Mouse (Mus musculus) limb, embryonic 14.5 days (tissue): ENCODE measurements around the gene Il31ra. TPM values are rescaled to one million over a fixed set of nuclear protein-coding genes. Genes with fewer than 3 reads are reported as not detected.

ENCODE experiments used
- ATAC-seq: fragments of 200-750 bp; cut with Nextera tagmentation; 2 replicates; pipeline ENCODE4 v1.8.0; 2017; ENCODE audit warnings: low read depth, moderate number of reproducible peaks, moderate TSS enrichment; ENCODE audit not compliant: low FRiP score
- DNase-seq: peaks from one replicate; pipeline ENCODE4 v3.0.0-alpha.2; 2015; ENCODE audit warnings: low spot score
- H3K27ac ChIP-seq: fragments of 300-500 bp; sonication (generic); replicated peaks from 2 replicates; pipeline ENCODE4 v1.5.1; 2014; ENCODE audit warnings: low read depth, mild to moderate bottlenecking, low read length, moderate library complexity, mixed read lengths
- H3K27me3 ChIP-seq: fragments of 300-500 bp; sonication (generic); 2 replicates; pipeline ENCODE4 v1.6.1; 2014; ENCODE audit warnings: low read length, mixed read lengths; ENCODE audit not compliant: control insufficient read depth, insufficient read depth
- H3K36me3 ChIP-seq: fragments of 300-500 bp; sonication (generic); 2 replicates; pipeline ENCODE4 v1.6.1; 2014; ENCODE audit warnings: mild to moderate bottlenecking, low read length, moderate library complexity, mixed read lengths; ENCODE audit not compliant: control insufficient read depth, insufficient read depth
- H3K4me1 ChIP-seq: fragments of 300-500 bp; sonication (generic); 2 replicates; pipeline ENCODE4 v1.6.1; 2014; ENCODE audit warnings: antibody characterized with exemption, low read length, mixed read lengths; ENCODE audit not compliant: control insufficient read depth, insufficient read depth
- H3K4me2 ChIP-seq: fragments of 300-500 bp; sonication (generic); replicated peaks from 2 replicates; pipeline ENCODE4 v1.6.1; 2014; ENCODE audit warnings: low read depth, mild to moderate bottlenecking, low read length, moderate library complexity; ENCODE audit not compliant: severe bottlenecking
- H3K4me3 ChIP-seq: fragments of 300-500 bp; sonication (generic); replicated peaks from 2 replicates; pipeline ENCODE4 v1.5.1; 2014; ENCODE audit warnings: low read length
- H3K9ac ChIP-seq: fragments of 300-500 bp; sonication (generic); 2 replicates; pipeline ENCODE4 v1.6.1; 2014; ENCODE audit warnings: mild to moderate bottlenecking, low read depth, low read length, moderate library complexity; ENCODE audit not compliant: severe bottlenecking
- H3K9me3 ChIP-seq: fragments of 300-500 bp; sonication (generic); 2 replicates; pipeline ENCODE4 v1.6.1; 2016; ENCODE audit warnings: low read length; ENCODE audit not compliant: control insufficient read depth
- POLR2A ChIP-seq: fragments of 200-500 bp; IDR thresholded peaks from 2 replicates; pipeline ENCODE4 v1.8.0; 2012; ENCODE audit warnings: inconsistent platforms, mild to moderate bottlenecking, moderate library complexity, borderline replicate concordance; ENCODE audit not compliant: insufficient read depth, insufficient read length; ENCODE audit errors: extremely low read depth
- WGBS: fragments of 180-500 bp; shearing (Covaris S2); extraction: QIAGEN DNeasy Blood & Tissue Kit; methylation state at CpG from one replicate; pipeline ENCODE4 v1.1.7; 2014; 5-methylcytosine and 5-hydroxymethylcytosine counted together
- polyA plus RNA-seq, 2 experiments: library from polyadenylated mRNA; depleted of rRNA in 1 of 2; stranded (reverse) in 1 of 2; unstranded in 1 of 2; fragments of >200 nt; fragmentation: Nextera tagmentation in 1 of 2; extraction: Ambion mirVana in 1 of 2; gene quantifications; 2 replicates each; pipeline versions ENCODE4 v1.2.1 to v1.2.3; 2012 to 2014

The Il31ra gene
- polyA plus RNA-seq, 2 experiments, result 0.21 to 0.38 TPM

GRCm38 (mm10) chr13:112533556-112533955, 60.6 kb downstream of the Il31ra start:
- ATAC-seq (no peak), DNase-seq (no peak)
- Histone ChIP-seq H3K9me3 (no peaks in the 10 kb centered on the region), H3K4me1 (no peaks in the 10 kb centered on the region), H3K4me2 (no peak overlapping the region), H3K9ac (no peak overlapping the region), H3K36me3 (no peaks in the 10 kb centered on the region), H3K4me3 (no peak overlapping the region), H3K27me3 (no peaks in the 10 kb centered on the region), H3K27ac (no peak overlapping the region)
- 64% methylated on average over 9 of the region's 9 CpGs for WGBS
- no peak for TF ChIP-seq POLR2A

GRCm38 (mm10) chr13:112532235-112532634, 61.9 kb downstream of the Il31ra start:
- WGBS, result 81% methylated on average over 6 of the region's 6 CpGs
- Histone ChIP-seq H3K4me3 (no peak overlapping the region), H3K36me3 (no peaks in the 10 kb centered on the region), H3K4me1 (no peaks in the 10 kb centered on the region), H3K27ac (no peak overlapping the region), H3K27me3 (no peaks in the 10 kb centered on the region), H3K9ac (no peak overlapping the region), H3K9me3 (no peaks in the 10 kb centered on the region), H3K4me2 (no peak overlapping the region)
- ATAC-seq, result no peak
- no peak for TF ChIP-seq POLR2A
- no peak for DNase-seq

GRCm38 (mm10) chr13:112529893-112530292, 64.3 kb downstream of the Il31ra start:
- H3K4me3 ChIP-seq, result no peak overlapping the region
- no peaks in the 10 kb centered on the region for H3K4me1 ChIP-seq
- ATAC-seq, result peak; percentile 32; the same call in 1 of the 2 replicates
- H3K9ac ChIP-seq, result no peak overlapping the region
- H3K27me3 ChIP-seq, result no peaks in the 10 kb centered on the region
- 38% methylated on average over 3 of the region's 3 CpGs for WGBS
- TF ChIP-seq POLR2A, result no peak
- H3K36me3 ChIP-seq, result no peaks in the 10 kb centered on the region
- no peak overlapping the region for H3K4me2 ChIP-seq
- H3K9me3 ChIP-seq, result no peaks in the 10 kb centered on the region
- peak; percentile 91 for DNase-seq
- H3K27ac ChIP-seq, result no peak overlapping the region

- Histone ChIP-seq H3K4me1 (no peaks in the 10 kb centered on the region), H3K4me3 (no peak overlapping the region), H3K9ac (no peak overlapping the region), H3K27me3 (no peaks in the 10 kb centered on the region), H3K36me3 (no peaks in the 10 kb centered on the region), H3K4me2 (no peak overlapping the region), H3K27ac (no peak overlapping the region), H3K9me3 (no peaks in the 10 kb centered on the region)
- no peak for DNase-seq
- no peak for TF ChIP-seq POLR2A
- ATAC-seq, result no peak
- 40% methylated on average over 1 of the region's 1 CpGs for WGBS
These were observed 67.0 kb downstream of the Il31ra start for GRCm38 (mm10) chr13:112527186-112527585.

GRCm38 (mm10) chr13:112523346-112523970, 70.7 kb downstream of the Il31ra start:
- H3K4me1 ChIP-seq, result no peaks in the 10 kb centered on the region
- H3K9me3 ChIP-seq, result peaks cover under 1% of the 10 kb centered on the region; the same call in 1 of the 2 replicates
- H3K27me3 ChIP-seq, result no peaks in the 10 kb centered on the region
- H3K4me2 ChIP-seq, result no peak overlapping the region
- no peak for DNase-seq
- no peaks in the 10 kb centered on the region for H3K36me3 ChIP-seq
- H3K4me3 ChIP-seq, result no peak overlapping the region
- no peak overlapping the region for H3K9ac ChIP-seq
- no peak for TF ChIP-seq POLR2A
- WGBS, result 88% methylated on average over 10 of the region's 10 CpGs
- H3K27ac ChIP-seq, result no peak overlapping the region
- no peak for ATAC-seq
